Mouse (Mus musculus) liver, embryonic 14 days (tissue): ENCODE results near the gene Mettl4. TPM values are rescaled to one million over a fixed set of nuclear protein-coding genes. Genes with fewer than 3 reads are reported as not detected.

Source experiments
- polyA plus RNA-seq: library from polyadenylated mRNA; depleted of rRNA; stranded (reverse); fragments of >200 nt; gene quantifications from 2 replicates; pipeline ENCODE4 v1.2.3, GENCODE M21; 2012; rRNA removed

The Mettl4 gene
- polyA plus RNA-seq: 5.0 and 5.8 TPM in 2 replicates

GRCm38 (mm10) chr17:94749466-94750135, at the start of gene Mettl4:
Gene Mettl4 (minus strand): TSS chr17:94750019.

